Mouse (Mus musculus): ENCODE results near the gene Rin3. TPM values are rescaled to one million over a fixed set of nuclear protein-coding genes. Genes with fewer than 3 reads are reported as not detected.

The Rin3 gene
- total and polyA plus RNA-seq, 2 experiments from 2014 or later = 1.6 to 3.7 TPM

DNA sequence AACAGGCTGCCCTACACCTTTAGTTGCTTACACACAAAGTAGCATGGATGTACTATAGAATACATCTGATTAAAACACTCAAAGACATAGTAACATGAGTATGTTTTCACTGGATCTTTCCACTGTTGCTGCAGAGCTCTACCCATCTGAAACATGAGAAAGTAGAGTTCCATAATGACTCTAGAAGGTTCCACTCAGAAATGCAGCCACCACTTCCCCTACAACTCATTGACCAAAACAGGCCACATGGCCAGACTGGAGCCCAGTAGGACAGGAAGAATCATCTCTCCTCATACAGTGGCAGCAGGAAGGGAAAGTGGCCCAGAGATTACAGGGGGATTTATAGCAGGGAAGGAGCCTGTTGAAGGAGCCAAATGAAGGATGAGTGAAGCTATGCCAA lies 47.9 kb downstream of the Rin3 start:
- Histone ChIP-seq H3K36me3 (ENCODE audit: insufficient read depth, low read length) (no peaks in the 10 kb centered on the region), H3K9ac (replicated peaks; ENCODE audit: low read length, poor library complexity, severe bottlenecking) (no peak overlapping the region), H3K4me2 (ENCODE audit: low read depth, low read length, poor library complexity, severe bottlenecking) (no peak overlapping the region), H3K4me3 (ENCODE audit: low read depth, low read length) (no peak overlapping the region), H3K4me1 (ENCODE audit: insufficient read depth, low read length) (no peaks in the 10 kb centered on the region), H3K27me3 (ENCODE audit: insufficient read depth, low read length) (no peaks in the 10 kb centered on the region), H3K9me3 (ENCODE audit: low read length) (no peaks in the 10 kb centered on the region), H3K27ac (ENCODE audit: low read depth, low read length) (no peak overlapping the region)
- no peak for TF ChIP-seq CTCF (IDR thresholded peaks at IDR 0.05)
- no peak for DNase-seq (ENCODE audit: low spot score)
- ATAC-seq (ENCODE audit: low FRiP score) = no peak

DNA sequence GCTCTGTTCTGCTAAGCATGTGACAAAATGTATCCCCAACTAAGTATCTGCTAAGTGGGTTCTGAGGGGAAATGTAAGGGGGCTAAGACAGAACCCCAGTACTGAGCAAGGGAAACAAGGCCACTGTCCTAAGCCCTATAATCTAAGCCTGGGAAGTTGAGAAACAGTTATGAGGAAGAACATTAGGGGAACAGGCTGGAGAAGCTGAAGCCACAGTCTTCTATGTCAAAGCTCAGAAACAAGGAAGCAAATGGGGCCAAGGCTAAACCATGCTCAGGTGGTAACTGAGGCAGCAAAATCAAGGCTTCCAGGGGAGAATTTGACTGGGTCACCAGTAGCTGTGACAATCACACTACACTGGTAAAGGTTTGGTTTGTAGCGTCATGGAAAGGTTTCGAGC lies 50.3 kb downstream of the Rin3 start:
- H3K27ac ChIP-seq (ENCODE audit: low read depth, low read length) = no peak overlapping the region
- WGBS = 100% methylated on average over 2 of the region's 2 CpGs

DNA sequence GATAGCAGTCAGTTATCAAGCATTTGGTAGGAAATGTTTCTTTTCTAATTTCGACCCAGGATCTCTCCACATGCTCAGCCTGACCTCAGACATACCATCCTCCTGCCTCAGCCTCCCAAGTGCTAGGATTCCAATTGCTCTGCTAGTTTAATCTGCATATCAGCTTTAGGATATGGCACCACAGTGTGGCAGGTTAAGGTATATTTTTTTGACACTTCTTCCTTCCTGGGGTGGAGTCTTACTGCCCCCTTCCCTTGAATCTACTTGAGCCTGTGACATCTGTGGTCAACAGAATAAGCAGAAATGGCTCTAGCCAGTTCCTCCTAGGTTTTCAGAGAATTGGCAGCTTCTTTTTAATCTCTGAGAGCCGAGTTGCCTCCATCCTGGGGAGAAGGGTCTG lies 56.2 kb downstream of the Rin3 start:
- H3K27me3 ChIP-seq (ENCODE audit: insufficient read depth, low read length) = no peaks in the 10 kb centered on the region
- whole genome bisulfite sequencing = 77% methylated on average over 2 of the region's 2 CpGs

More for the DNA sequence above, 50.3 kb downstream of the Rin3 start:
- Histone ChIP-seq H3K4me2 (ENCODE audit: low read depth, low read length, poor library complexity, severe bottlenecking) (no peak overlapping the region), H3K9ac (replicated peaks; ENCODE audit: low read length, poor library complexity, severe bottlenecking) (no peak overlapping the region), H3K4me1 (ENCODE audit: insufficient read depth, low read length) (no peaks in the 10 kb centered on the region), H3K27me3 (ENCODE audit: insufficient read depth, low read length) (no peaks in the 10 kb centered on the region), H3K9me3 (ENCODE audit: low read length) (no peaks in the 10 kb centered on the region), H3K4me3 (ENCODE audit: low read depth, low read length) (no peak overlapping the region), H3K36me3 (ENCODE audit: insufficient read depth, low read length) (no peaks in the 10 kb centered on the region)
- ATAC-seq (ENCODE audit: low FRiP score) (no peak), DNase-seq (ENCODE audit: low spot score) (no peak)
- TF ChIP-seq CTCF (IDR thresholded peaks at IDR 0.05) = no peak

DNA sequence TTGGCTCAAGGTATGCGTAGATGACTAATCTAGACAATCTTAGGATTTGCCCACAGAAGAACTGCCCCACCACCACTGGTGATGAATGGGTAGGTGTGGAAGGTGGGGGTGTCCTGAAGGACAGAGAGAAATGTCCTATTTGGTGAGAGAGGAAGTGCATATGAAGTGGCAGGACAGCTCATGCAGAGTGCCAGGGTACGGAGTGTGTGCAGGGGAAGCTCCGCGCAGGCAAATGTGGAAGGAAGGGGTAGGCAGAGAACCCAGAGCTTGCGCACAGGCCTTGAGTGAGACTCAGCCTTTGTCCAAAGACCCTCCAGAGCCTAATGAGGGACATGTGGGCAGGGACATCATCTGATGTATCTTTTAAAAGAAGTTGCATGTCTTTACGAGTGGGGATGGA lies 57.6 kb downstream of the Rin3 start:
- H3K27ac ChIP-seq (ENCODE audit: low read depth, low read length) = no peak overlapping the region
- H3K27me3 ChIP-seq (ENCODE audit: insufficient read depth, low read length) = no peaks in the 10 kb centered on the region
- no peaks in the 10 kb centered on the region for H3K4me1 ChIP-seq (ENCODE audit: insufficient read depth, low read length)
- H3K4me2 ChIP-seq (ENCODE audit: low read depth, low read length, poor library complexity, severe bottlenecking) = no peak overlapping the region
- WGBS = 94% methylated on average over 6 of the region's 6 CpGs
- no peak for TF ChIP-seq CTCF (IDR thresholded peaks at IDR 0.05)
- H3K4me3 ChIP-seq (ENCODE audit: low read depth, low read length) = no peak overlapping the region
- H3K9ac ChIP-seq (replicated peaks; ENCODE audit: low read length, poor library complexity, severe bottlenecking) = no peak overlapping the region
- ATAC-seq (ENCODE audit: low FRiP score) (no peak), DNase-seq (ENCODE audit: low spot score) (no peak)
- H3K9me3 ChIP-seq (ENCODE audit: low read length) = no peaks in the 10 kb centered on the region
- H3K36me3 ChIP-seq (ENCODE audit: insufficient read depth, low read length) = no peaks in the 10 kb centered on the region

More for the DNA sequence above, 56.2 kb downstream of the Rin3 start:
- H3K4me1 ChIP-seq (ENCODE audit: insufficient read depth, low read length) = no peaks in the 10 kb centered on the region
- TF ChIP-seq CTCF (IDR thresholded peaks at IDR 0.05) = peak; percentile 53
- no peak overlapping the region for H3K4me2 ChIP-seq (ENCODE audit: low read depth, low read length, poor library complexity, severe bottlenecking)
- H3K27ac ChIP-seq (ENCODE audit: low read depth, low read length) = no peak overlapping the region
- DNase-seq (ENCODE audit: low spot score) (no peak), ATAC-seq (ENCODE audit: low FRiP score) (no peak)
- H3K36me3 ChIP-seq (ENCODE audit: insufficient read depth, low read length) = no peaks in the 10 kb centered on the region
- H3K9ac ChIP-seq (replicated peaks; ENCODE audit: low read length, poor library complexity, severe bottlenecking) = no peak overlapping the region
- H3K4me3 ChIP-seq (ENCODE audit: low read depth, low read length) = no peak overlapping the region
- no peaks in the 10 kb centered on the region for H3K9me3 ChIP-seq (ENCODE audit: low read length)

DNA sequence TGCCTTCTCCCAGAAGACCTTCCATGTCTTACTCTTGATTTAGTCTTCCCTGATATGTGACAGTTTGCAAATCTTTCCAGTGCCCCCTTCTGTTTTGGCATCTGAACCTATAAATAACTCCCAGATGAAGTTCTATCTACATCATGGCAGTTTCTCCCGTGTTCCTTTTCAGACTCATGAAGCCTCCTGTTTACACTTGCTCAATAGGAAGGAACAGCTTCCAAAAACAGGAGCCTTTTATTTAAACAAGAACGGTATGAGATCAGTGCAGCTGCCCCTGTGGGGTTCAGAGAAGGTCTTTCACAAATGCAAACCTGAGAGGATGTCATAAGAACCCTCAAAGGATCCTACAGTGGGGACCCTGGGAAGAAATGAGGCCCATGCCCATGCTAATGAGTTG lies 59.3 kb downstream of the Rin3 start:
- Histone ChIP-seq H3K4me1 (ENCODE audit: insufficient read depth, low read length) (no peaks in the 10 kb centered on the region), H3K4me3 (ENCODE audit: low read depth, low read length) (no peak overlapping the region), H3K27ac (ENCODE audit: low read depth, low read length) (no peak overlapping the region), H3K9me3 (ENCODE audit: low read length) (no peaks in the 10 kb centered on the region), H3K9ac (replicated peaks; ENCODE audit: low read length, poor library complexity, severe bottlenecking) (no peak overlapping the region), H3K36me3 (ENCODE audit: insufficient read depth, low read length) (no peaks in the 10 kb centered on the region), H3K4me2 (ENCODE audit: low read depth, low read length, poor library complexity, severe bottlenecking) (no peak overlapping the region), H3K27me3 (ENCODE audit: insufficient read depth, low read length) (no peaks in the 10 kb centered on the region)
- 62% methylated on average over 2 of the region's 2 CpGs for WGBS
- ATAC-seq (ENCODE audit: low FRiP score) = no peak
- no peak for TF ChIP-seq CTCF (IDR thresholded peaks at IDR 0.05)
- DNase-seq (ENCODE audit: low spot score) = no peak

DNA sequence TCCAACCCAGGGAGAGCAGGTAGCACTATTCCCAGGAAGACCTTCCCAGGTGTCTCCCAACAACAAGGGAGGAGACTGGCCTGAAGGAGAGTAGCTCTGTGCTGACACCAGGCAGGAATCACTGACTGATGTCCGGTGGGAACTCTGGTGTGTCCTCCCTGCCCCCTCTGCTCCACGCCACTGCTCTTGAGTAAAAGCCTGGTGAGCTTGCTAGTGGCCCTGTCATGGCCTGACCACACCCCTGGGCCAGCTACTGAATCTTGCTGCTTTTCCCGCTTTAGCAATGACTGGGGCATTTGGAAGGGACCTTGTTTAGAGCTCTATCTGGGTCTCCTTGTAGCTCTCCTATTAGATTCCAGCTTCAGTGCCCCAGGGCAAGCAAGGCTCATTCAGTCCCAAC lies 59.8 kb downstream of the Rin3 start:
- ATAC-seq (ENCODE audit: low FRiP score) = no peak
- H3K27me3 ChIP-seq (ENCODE audit: insufficient read depth, low read length) = no peaks in the 10 kb centered on the region
- H3K4me2 ChIP-seq (ENCODE audit: low read depth, low read length, poor library complexity, severe bottlenecking) = no peak overlapping the region
- no peak for TF ChIP-seq CTCF (IDR thresholded peaks at IDR 0.05)
- H3K9me3 ChIP-seq (ENCODE audit: low read length) = no peaks in the 10 kb centered on the region
- H3K4me3 ChIP-seq (ENCODE audit: low read depth, low read length) = no peak overlapping the region
- H3K4me1 ChIP-seq (ENCODE audit: insufficient read depth, low read length) = no peaks in the 10 kb centered on the region
- no peak for DNase-seq (ENCODE audit: low spot score)
- 51% methylated on average over 3 of the region's 3 CpGs for WGBS
- H3K36me3 ChIP-seq (ENCODE audit: insufficient read depth, low read length) = no peaks in the 10 kb centered on the region
- no peak overlapping the region for H3K9ac ChIP-seq (replicated peaks; ENCODE audit: low read length, poor library complexity, severe bottlenecking)
- no peak overlapping the region for H3K27ac ChIP-seq (ENCODE audit: low read depth, low read length)
